Mouse (Mus musculus) activated CD4-positive, CD25-positive, alpha-beta regulatory T cell, adult 9 weeks (primary cell): Measurements from ENCODE around the gene Akt2. TPM values are rescaled to one million over a fixed set of nuclear protein-coding genes. Genes with fewer than 3 reads are reported as not detected.

Experiments used
- polyA plus RNA-seq: library from polyadenylated mRNA; unstranded; fragments of 100-300 nt; shearing (Covaris generic); gene quantifications from one replicate; pipeline ENCODE4 v1.2.1, GENCODE M21; 2017

Gene Akt2
- polyA plus RNA-seq, result 106 TPM

DNA sequence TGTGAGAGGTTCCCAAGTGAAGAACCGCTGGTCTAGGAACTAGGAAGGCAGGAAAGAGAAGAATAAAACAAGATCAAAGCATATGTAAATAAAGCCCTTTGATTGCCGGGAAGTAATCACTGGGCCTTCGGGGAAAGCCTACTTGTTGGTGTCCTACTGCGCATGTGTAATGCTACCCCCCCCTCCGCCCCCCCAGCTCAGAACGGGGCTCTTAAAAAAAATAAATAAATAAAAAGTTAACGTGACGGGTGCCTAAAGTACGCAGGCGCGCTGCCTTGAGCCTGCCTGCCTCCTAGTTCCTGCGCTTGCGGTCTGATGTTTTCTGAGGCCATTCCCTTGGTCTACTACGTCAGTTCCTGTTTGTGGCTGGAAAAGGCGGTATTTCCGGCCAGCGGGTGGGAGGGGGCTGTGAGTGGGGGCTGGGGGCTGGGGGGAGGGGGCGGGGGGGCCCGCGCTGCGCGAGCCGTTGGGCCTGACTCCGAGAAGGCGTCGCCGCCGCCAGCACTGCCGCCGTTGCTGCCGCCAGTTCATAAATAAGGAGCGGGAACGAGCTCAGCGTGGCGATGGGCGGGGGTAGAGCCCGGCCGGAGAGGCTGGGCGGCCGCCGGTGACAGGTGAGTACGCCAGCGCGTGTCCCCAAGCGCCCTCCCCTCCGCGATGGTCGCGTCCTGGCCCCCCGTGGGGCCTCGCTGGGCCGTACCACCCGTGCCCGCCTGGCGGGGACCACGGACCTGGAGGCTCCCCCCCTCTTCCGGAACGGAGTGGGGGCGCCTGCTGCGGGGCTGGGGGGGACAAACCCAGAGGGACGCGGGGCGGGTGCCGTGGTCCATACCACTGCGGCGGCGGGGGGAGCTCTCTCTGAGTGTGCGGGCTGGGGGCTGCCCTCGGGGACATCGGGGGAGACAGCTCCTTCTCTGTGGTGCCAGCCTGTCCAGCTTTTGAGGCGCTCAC lies at the start of gene Akt2:
Gene Akt2 (plus strand): TSS at position 287 of the 951 bp plus-strand sequence.

DNA sequence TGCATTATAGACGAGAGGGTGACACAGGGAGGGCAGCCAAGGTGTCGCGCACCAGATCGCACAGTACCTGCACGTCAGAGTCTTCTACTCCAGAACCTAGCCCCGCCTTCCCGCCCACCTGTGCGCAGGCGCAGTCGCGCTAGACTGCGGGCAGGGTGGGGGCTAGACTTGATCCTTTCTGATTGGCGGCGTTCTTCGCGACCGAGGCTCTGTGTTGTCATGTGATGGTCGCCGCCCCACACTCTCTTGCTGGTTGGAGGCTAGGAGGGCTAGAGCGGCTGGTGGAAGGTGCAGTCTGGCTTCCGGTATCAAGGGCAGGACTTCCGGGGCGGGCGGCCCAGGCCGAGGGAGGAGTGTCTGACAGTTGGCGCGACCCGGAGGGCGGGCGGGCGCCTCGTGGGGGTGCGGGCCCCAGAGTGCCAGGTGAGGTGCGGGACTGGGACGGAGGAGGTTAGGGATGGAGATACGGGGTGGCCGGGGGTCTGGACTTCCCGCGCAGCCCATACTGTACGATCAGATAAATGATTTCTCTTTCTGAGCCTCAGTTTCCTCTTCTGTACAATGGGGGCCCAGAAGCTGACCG lies 38.3 kb upstream of the Akt2 start, which contains the start of the genes Pld3 and 2310022A10Rik:
Gene Pld3 (minus strand): TSS at position 288 of the 583 bp plus-strand sequence.
Gene 2310022A10Rik (plus strand): TSS at position 303 of the 583 bp plus-strand sequence.

DNA sequence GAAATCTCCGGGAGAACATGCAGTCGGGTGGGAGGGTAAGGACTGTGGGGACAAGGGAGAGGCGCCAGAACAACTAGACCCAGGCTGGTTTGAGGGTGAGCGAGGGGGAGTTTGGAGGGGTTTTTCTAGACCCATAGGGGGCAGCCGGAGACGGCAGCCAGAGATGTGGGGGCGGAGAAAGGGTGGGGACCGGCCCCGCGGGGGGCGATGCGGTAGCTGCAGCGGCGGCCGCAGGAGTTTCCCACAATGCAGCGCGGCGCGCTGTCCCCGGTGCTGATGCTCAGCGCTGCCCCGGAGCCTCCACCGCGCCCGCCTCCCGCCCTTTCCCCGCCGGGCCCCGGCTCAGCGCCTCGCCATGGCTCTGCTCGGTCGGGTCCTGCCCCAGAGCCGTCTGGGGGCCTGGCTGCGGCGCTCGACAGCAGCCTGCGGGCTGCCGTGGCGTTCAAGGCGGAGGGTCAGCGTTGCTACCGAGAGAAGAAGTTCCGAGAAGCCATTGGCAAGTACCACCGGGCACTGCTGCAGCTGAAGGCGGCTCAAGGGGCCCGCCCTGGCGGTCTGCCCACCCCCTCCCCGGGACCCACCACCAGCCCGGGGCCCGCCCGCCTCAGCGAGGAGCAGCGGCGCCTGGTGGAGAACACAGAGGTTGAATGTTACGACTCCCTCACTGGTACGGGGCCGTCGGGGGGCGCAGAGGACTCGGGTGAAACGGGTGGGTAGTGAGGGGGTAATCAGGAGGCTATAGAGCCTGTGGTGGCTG lies 62.5 kb downstream of the Akt2 start, which contains the start of gene Ttc9b:
Gene Ttc9b (plus strand): TSS at position 235 of the 757 bp plus-strand sequence.

DNA sequence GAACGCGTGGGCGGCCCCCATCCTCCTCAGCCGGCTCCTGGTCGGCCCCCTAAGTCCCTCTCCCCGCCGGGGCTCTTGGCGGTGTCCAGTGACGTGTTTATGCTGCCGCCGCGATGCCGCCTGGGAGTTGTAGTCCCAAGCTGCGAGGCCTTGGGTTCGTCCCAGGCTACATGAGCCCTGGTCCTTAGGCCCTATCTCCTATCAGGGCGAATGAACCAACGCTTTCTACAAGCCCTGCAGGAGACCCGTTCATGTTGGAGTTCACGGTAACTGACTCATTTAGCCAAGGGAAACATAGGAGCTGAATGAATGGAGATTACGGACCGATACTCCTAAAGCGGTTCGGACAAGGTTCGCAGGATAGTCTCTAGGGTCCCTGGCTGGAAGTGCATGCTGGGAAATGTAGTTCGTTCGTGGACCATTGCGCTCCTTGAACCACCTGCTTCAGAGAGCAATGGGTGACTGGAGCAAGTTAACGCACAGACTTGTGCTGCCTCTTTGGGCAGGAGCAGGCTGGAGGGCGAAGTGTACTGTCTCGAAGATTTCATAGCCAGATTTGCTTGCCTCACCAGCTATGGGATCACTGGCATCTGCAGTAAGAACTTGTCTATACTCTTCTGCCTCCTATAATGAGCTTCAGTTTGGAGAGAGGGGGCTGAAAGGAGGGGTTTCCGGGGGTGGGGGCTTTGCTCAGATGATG lies 83.3 kb downstream of the Akt2 start, which contains the start of gene Map3k10:
Gene Map3k10 (minus strand): TSS at position 77 of the 700 bp plus-strand sequence.

DNA sequence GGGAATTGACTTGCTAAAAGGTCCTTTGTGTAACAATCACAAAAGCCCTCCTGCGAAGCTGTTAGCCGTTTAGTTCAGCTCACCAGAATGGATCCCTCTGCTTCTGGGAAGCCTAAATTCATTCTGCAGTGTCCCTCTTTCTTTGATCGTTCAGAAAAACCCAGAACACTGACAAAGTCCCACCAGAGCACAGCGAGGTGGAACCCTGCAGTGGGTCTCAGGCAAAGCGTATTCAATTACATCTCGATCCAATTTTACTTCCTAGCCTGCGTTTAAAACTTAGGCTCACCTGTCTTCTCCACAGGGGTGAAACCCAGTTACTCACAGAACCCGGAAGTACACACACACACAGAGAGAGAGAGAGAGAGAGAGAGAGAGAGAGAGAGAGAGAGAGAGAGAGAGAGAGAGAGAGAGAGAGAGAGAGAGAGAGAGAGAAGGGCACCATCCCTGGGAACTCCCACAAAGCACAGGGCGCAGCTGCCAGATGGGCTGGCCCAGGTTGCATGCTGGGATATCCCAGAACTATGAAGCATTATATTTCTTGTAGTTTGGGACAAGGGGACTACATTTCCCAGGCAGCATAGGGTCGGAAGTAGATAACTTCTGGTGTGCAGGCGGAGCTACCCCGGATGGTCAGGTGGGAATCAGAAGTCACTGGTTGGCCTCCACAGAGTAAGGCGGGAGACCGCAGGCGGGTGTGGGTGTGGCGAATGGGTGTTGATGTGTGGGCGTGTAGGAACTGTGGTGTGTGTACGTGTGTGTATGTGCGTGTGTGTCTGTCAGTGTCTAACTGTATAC lies 97.7 kb downstream of the Akt2 start, which contains the start of gene Zfp607b:
Gene Zfp607b (plus strand): TSS at position 526 of the 798 bp plus-strand sequence.

Other genes starting within 250 kb of the Akt2 start
- 105 TPM for gene Shkbp1, start 235.5 kb upstream of the Akt2 start, polyA plus RNA-seq
- 0.61 TPM for gene Gm20479, start 234.1 kb upstream of the Akt2 start, polyA plus RNA-seq
- gene Sptbn4, start 143.9 kb upstream of the Akt2 start, polyA plus RNA-seq, result 0.21 TPM
- gene Blvrb, start 143.6 kb upstream of the Akt2 start, polyA plus RNA-seq, result 20.1 TPM
- gene Sertad3, start 117.8 kb upstream of the Akt2 start, polyA plus RNA-seq, result 57.3 TPM
- gene Sertad1, start 104.6 kb upstream of the Akt2 start, polyA plus RNA-seq, result 77.0 TPM
- 0.56 TPM for gene Prx, start 92.2 kb upstream of the Akt2 start, polyA plus RNA-seq
- gene Hipk4, start 68.3 kb upstream of the Akt2 start, polyA plus RNA-seq, result not detected
- 198 TPM for gene Pld3, start 38.3 kb upstream of the Akt2 start, polyA plus RNA-seq
- 28.0 TPM for gene 2310022A10Rik, start 38.3 kb upstream of the Akt2 start, polyA plus RNA-seq
- gene Ttc9b, start 62.4 kb downstream of the Akt2 start, polyA plus RNA-seq, result not detected
- 0.62 TPM for gene Map3k10, start 83.0 kb downstream of the Akt2 start, polyA plus RNA-seq
- gene Zfp607b, start 97.8 kb downstream of the Akt2 start, polyA plus RNA-seq, result 4.4 TPM
- gene Zfp60, start 139.8 kb downstream of the Akt2 start, polyA plus RNA-seq, result 18.1 TPM
- gene Zfp626, start 215.6 kb downstream of the Akt2 start, polyA plus RNA-seq, result 3.2 TPM
- gene Zfp59, start 247.1 kb downstream of the Akt2 start, polyA plus RNA-seq, result 9.0 TPM